Mouse (Mus musculus) lung, embryonic 16.5 days (tissue): ENCODE measurements around the gene Ugdh. TPM values are rescaled to one million over a fixed set of nuclear protein-coding genes. Genes with fewer than 3 reads are reported as not detected.

Source experiments
- ATAC-seq: fragments of 200-750 bp; cut with Nextera tagmentation; 2 replicates; pipeline ENCODE4 v1.8.0; 2017; ENCODE audit warnings: low read depth, mild to moderate bottlenecking, moderate library complexity
- H3K27ac ChIP-seq: fragments of 300-500 bp; sonication (generic); 2 replicates; pipeline ENCODE4 v1.5.1; 2014; ENCODE audit warnings: mild to moderate bottlenecking, control low read depth, low read length
- H3K27me3 ChIP-seq: fragments of 300-500 bp; sonication (generic); 2 replicates; pipeline ENCODE4 v1.6.1; 2014; ENCODE audit warnings: low read depth, low read length, mixed read lengths; ENCODE audit not compliant: control insufficient read depth, insufficient read depth
- H3K36me3 ChIP-seq: fragments of 300-500 bp; sonication (generic); 2 replicates; pipeline ENCODE4 v1.6.1; 2014; ENCODE audit warnings: low read length; ENCODE audit not compliant: control insufficient read depth, insufficient read depth
- H3K4me1 ChIP-seq: fragments of 300-500 bp; sonication (generic); replicated peaks from 2 replicates; pipeline ENCODE4 v1.6.1; 2014; ENCODE audit warnings: low read length, mixed read lengths; ENCODE audit not compliant: control insufficient read depth, insufficient read depth
- H3K4me2 ChIP-seq: fragments of 300-500 bp; sonication (generic); 2 replicates; pipeline ENCODE4 v1.6.1; 2014; ENCODE audit warnings: low read depth, low read length, control low read depth
- H3K4me3 ChIP-seq: fragments of 300-500 bp; sonication (generic); 2 replicates; pipeline ENCODE4 v1.5.1; 2014; ENCODE audit warnings: mild to moderate bottlenecking, low read length, control low read depth
- H3K9ac ChIP-seq: fragments of 300-500 bp; sonication (generic); 2 replicates; pipeline ENCODE4 v1.6.1; 2014; ENCODE audit warnings: low read length, control low read depth
- H3K9me3 ChIP-seq: fragments of 300-500 bp; sonication (generic); 2 replicates; pipeline ENCODE4 v1.6.1; 2016; ENCODE audit warnings: low read length; ENCODE audit not compliant: control insufficient read depth
- WGBS: fragments of 180-500 bp; shearing (Covaris S2); extraction: QIAGEN DNeasy Blood & Tissue Kit; methylation state at CpG from one replicate; pipeline ENCODE4 v1.1.7; 2014; 5-methylcytosine and 5-hydroxymethylcytosine counted together
- polyA plus RNA-seq: library from polyadenylated mRNA; unstranded; fragments of >200 nt; fragmentation: Nextera tagmentation; extraction: Ambion mirVana; gene quantifications from 2 replicates; pipeline ENCODE4 v1.2.1, GENCODE M21; 2015

The Ugdh gene
- polyA plus RNA-seq, 1 experiment from 2014 or later = 148 TPM

GRCm38 (mm10) chr5:65460361-65460760 lies 24.6 kb upstream of the Ugdh start:
- 81% methylated on average over 14 of the region's 14 CpGs for WGBS
- Histone ChIP-seq H3K9me3 (no peaks in the 10 kb centered on the region), H3K9ac (no peak overlapping the region), H3K4me3 (no peak overlapping the region), H3K27me3 (no peaks in the 10 kb centered on the region), H3K27ac (no peak overlapping the region), H3K4me1 (peaks cover 27% of the 10 kb centered on the region), H3K4me2 (no peak overlapping the region), H3K36me3 (no peaks in the 10 kb centered on the region)
- ATAC-seq = no peak

GRCm38 (mm10) chr5:65459454-65459853 lies 23.7 kb upstream of the Ugdh start:
- 56% methylated on average over 3 of the region's 3 CpGs for WGBS
- no peaks in the 10 kb centered on the region for H3K27me3 ChIP-seq
- ATAC-seq = no peak
- peaks cover 27% of the 10 kb centered on the region for H3K4me1 ChIP-seq
- H3K27ac ChIP-seq = no peak overlapping the region
- no peak overlapping the region for H3K4me3 ChIP-seq
- H3K4me2 ChIP-seq = no peak overlapping the region
- no peaks in the 10 kb centered on the region for H3K36me3 ChIP-seq
- H3K9ac ChIP-seq = no peak overlapping the region
- H3K9me3 ChIP-seq = no peaks in the 10 kb centered on the region

GRCm38 (mm10) chr5:65457846-65458245 lies 22.1 kb upstream of the Ugdh start:
- Histone ChIP-seq H3K9ac (no peak overlapping the region), H3K4me2 (no peak overlapping the region), H3K27me3 (no peaks in the 10 kb centered on the region), H3K4me1 (peaks cover 27% of the 10 kb centered on the region), H3K4me3 (no peak overlapping the region), H3K9me3 (no peaks in the 10 kb centered on the region), H3K36me3 (no peaks in the 10 kb centered on the region), H3K27ac (peak overlapping the region; percentile 94)
- 51% methylated on average over 5 of the region's 5 CpGs for WGBS
- 0 out of 2 replicates have a peak, but pooled peaks have one; percentile 2 for ATAC-seq

GRCm38 (mm10) chr5:65457086-65457827 lies 21.5 kb upstream of the Ugdh start:
- Histone ChIP-seq H3K9ac (peak overlapping the region; percentile 31), H3K4me3 (no peak overlapping the region), H3K27me3 (no peaks in the 10 kb centered on the region), H3K27ac (peak overlapping the region; percentile 94), H3K9me3 (no peaks in the 10 kb centered on the region), H3K4me1 (peaks cover 27% of the 10 kb centered on the region), H3K4me2 (no peak overlapping the region), H3K36me3 (no peaks in the 10 kb centered on the region)
- WGBS = 33% methylated on average over 7 of the region's 7 CpGs
- peak; percentile 93 for ATAC-seq

GRCm38 (mm10) chr5:65454771-65455170 lies 19.0 kb upstream of the Ugdh start:
- H3K27me3 ChIP-seq = no peaks in the 10 kb centered on the region
- H3K9ac ChIP-seq = no peak overlapping the region
- no peak overlapping the region for H3K4me2 ChIP-seq
- 33% methylated on average over 5 of the region's 5 CpGs for WGBS
- H3K4me1 ChIP-seq = peaks cover 27% of the 10 kb centered on the region
- H3K4me3 ChIP-seq = no peak overlapping the region
- no peaks in the 10 kb centered on the region for H3K9me3 ChIP-seq
- H3K27ac ChIP-seq = no peak overlapping the region
- ATAC-seq = no peak
- H3K36me3 ChIP-seq = no peaks in the 10 kb centered on the region

- Histone ChIP-seq H3K4me2 (no peak overlapping the region), H3K36me3 (0 out of 2 replicates have a peak, but pooled peaks cover 3% of the 10 kb centered on the region), H3K27ac (no peak overlapping the region), H3K9ac (no peak overlapping the region), H3K27me3 (no peaks in the 10 kb centered on the region), H3K4me3 (no peak overlapping the region), H3K4me1 (peaks cover 2% of the 10 kb centered on the region), H3K9me3 (no peaks in the 10 kb centered on the region)
- no peak for ATAC-seq
- WGBS = 71% methylated on average over 4 of the region's 4 CpGs
Observed at GRCm38 (mm10) chr5:65448941-65449340, 13.2 kb upstream of the Ugdh start.

GRCm38 (mm10) chr5:65447826-65448225 lies 12.1 kb upstream of the Ugdh start:
- H3K9ac ChIP-seq = no peak overlapping the region
- H3K4me2 ChIP-seq = no peak overlapping the region
- 0 out of 2 replicates have a peak, but pooled peaks cover 3% of the 10 kb centered on the region for H3K36me3 ChIP-seq
- no peak overlapping the region for H3K4me3 ChIP-seq
- H3K9me3 ChIP-seq = no peaks in the 10 kb centered on the region
- H3K27ac ChIP-seq = no peak overlapping the region
- H3K4me1 ChIP-seq = peaks cover 2% of the 10 kb centered on the region
- 72% methylated on average over 2 of the region's 2 CpGs for WGBS
- no peak for ATAC-seq
- H3K27me3 ChIP-seq = no peaks in the 10 kb centered on the region

- 0 out of 2 replicates have a peak, but pooled peaks cover 3% of the 10 kb centered on the region for H3K36me3 ChIP-seq
- 59% methylated on average over 2 of the region's 2 CpGs for WGBS
- H3K9me3 ChIP-seq = no peaks in the 10 kb centered on the region
- H3K4me3 ChIP-seq = no peak overlapping the region
- H3K27ac ChIP-seq = no peak overlapping the region
- no peak overlapping the region for H3K4me2 ChIP-seq
- peaks cover 2% of the 10 kb centered on the region for H3K4me1 ChIP-seq
- no peak overlapping the region for H3K9ac ChIP-seq
- ATAC-seq = no peak
- no peaks in the 10 kb centered on the region for H3K27me3 ChIP-seq
Observed at GRCm38 (mm10) chr5:65446756-65447155, 11.0 kb upstream of the Ugdh start.

GRCm38 (mm10) chr5:65444981-65445380 lies 9.2 kb upstream of the Ugdh start:
- peak; percentile 37 for ATAC-seq
- no peak overlapping the region for H3K9ac ChIP-seq
- WGBS = 38% methylated on average over 3 of the region's 6 CpGs

More at GRCm38 (mm10) chr5:65444981-65445380, 9.2 kb upstream of the Ugdh start:
- H3K27ac ChIP-seq = no peak overlapping the region
- no peaks in the 10 kb centered on the region for H3K27me3 ChIP-seq
- H3K36me3 ChIP-seq = 0 out of 2 replicates have a peak, but pooled peaks cover 3% of the 10 kb centered on the region
- H3K4me2 ChIP-seq = no peak overlapping the region
- H3K9me3 ChIP-seq = no peaks in the 10 kb centered on the region
- no peak overlapping the region for H3K4me3 ChIP-seq
- H3K4me1 ChIP-seq = peaks cover 2% of the 10 kb centered on the region
